Mouse (Mus musculus) heart, embryonic 15.5 days (tissue): Measurements from ENCODE around the gene Syp. TPM values are rescaled to one million over a fixed set of nuclear protein-coding genes. Genes with fewer than 3 reads are reported as not detected.
A peak's percentile ranks its signal among the peaks of the same experiment; 100 is the strongest.

Source experiments
- ATAC-seq: fragments of 200-750 bp; cut with Nextera tagmentation; replicated peaks from 2 replicates; pipeline ENCODE4 v1.8.0; 2017; ENCODE audit warnings: low read depth, moderate TSS enrichment; ENCODE audit not compliant: insufficient number of reproducible peaks, insufficient read depth, low FRiP score
- H3K27ac ChIP-seq: fragments of 300-500 bp; sonication (generic); 2 replicates; pipeline ENCODE4 v1.5.1; 2015; ENCODE audit warnings: mild to moderate bottlenecking, inconsistent platforms
- H3K27me3 ChIP-seq: fragments of 300-500 bp; sonication (generic); 2 replicates; pipeline ENCODE4 v1.6.1; 2015; ENCODE audit warnings: inconsistent platforms
- H3K36me3 ChIP-seq: fragments of 300-500 bp; sonication (generic); 2 replicates; pipeline ENCODE4 v1.6.1; 2015; ENCODE audit warnings: mild to moderate bottlenecking, inconsistent platforms
- H3K4me1 ChIP-seq: fragments of 300-500 bp; sonication (generic); replicated peaks from 2 replicates; pipeline ENCODE4 v1.6.1; 2015; ENCODE audit warnings: inconsistent platforms
- H3K4me2 ChIP-seq: fragments of 300-500 bp; sonication (generic); 2 replicates; pipeline ENCODE4 v1.6.1; 2015; ENCODE audit warnings: inconsistent platforms, mild to moderate bottlenecking, moderate library complexity
- H3K4me3 ChIP-seq: fragments of 300-500 bp; sonication (generic); 2 replicates; pipeline ENCODE4 v1.5.1; 2015; ENCODE audit warnings: mild to moderate bottlenecking, inconsistent platforms
- H3K9ac ChIP-seq: fragments of 300-500 bp; sonication (generic); 2 replicates; pipeline ENCODE4 v1.6.1; 2015; ENCODE audit warnings: mild to moderate bottlenecking, inconsistent platforms
- H3K9me3 ChIP-seq: fragments of 300-500 bp; sonication (generic); replicated peaks from 2 replicates; pipeline ENCODE4 v1.6.1; 2016; ENCODE audit warnings: inconsistent platforms
- WGBS: fragments of 180-500 bp; shearing (Covaris S2); methylation state at CpG from one replicate; pipeline ENCODE4 v1.1.7; 2015; ENCODE audit warnings: mixed read lengths; 5-methylcytosine and 5-hydroxymethylcytosine counted together
- polyA plus RNA-seq: library from polyadenylated mRNA; unstranded; fragments of >200 nt; fragmentation: Nextera tagmentation; extraction: Ambion mirVana; gene quantifications from 2 replicates; pipeline ENCODE4 v1.2.1, GENCODE M21; 2015

The Syp gene
- 0.64 and 2.8 TPM in 2 replicates for polyA plus RNA-seq

DNA sequence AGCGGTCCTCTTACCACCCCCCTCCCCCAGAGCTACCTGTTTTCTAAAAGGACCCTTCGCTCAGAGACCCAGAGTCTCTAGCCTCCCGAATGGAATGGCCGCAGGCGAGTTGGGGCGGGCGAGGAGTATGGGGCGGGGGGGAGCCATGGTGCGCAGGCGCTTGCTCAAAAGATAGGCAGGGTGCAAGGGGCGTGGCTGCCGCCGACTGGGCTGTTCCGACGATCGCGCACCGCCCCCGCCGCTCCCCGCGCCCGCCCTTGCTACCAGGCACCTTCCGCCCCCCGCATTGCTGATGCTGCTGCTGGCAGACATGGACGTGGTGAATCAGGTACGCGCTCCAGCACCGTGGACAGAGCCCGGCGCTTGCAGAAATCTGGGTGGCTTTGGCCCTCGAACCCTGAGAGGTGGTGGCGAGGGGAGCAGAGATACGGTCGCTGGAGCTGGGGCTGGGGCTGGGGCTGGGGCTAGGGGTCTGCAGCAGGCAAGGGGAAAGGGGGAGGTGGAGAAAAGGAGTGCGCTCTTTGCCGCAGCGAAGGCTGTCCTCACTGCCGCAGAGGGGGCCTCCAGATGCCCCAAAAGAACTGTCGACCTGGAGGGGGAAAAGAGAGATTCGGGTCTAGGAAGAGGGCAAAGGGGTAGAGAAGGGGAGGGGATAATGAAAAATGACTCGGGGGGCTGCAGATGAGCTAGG, at the start of gene Syp:
Gene Syp, plus strand, starts transcription at position 71 of the 691 bp plus-strand sequence.
- WGBS, result 10% methylated on average over 38 of the region's 42 CpGs
- ATAC-seq, result peak; percentile 64; the same call in 1 of the 2 replicates

DNA sequence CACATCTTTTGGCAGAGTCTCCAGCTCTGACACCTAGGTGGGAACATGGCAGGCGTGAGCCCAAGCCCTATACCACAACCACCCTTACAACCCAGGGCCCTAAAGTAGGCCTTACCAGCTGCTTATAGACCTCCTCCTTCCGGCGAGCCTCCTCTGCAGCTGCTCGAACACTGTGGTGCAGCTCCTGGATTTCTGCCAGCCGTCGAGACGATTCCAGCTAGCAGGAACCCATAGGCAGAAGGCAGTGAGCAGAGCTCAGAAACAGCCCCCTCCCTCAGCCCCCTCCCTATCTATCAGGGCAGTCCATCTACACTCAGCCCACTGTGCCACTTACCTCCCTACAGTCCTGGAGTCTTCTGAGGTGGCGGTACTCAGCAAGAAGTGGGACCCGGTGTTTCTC, 42.9 kb upstream of the Syp start:
- ATAC-seq, result no peak
- H3K4me2 ChIP-seq, result no peak overlapping the region
- H3K9me3 ChIP-seq, result no peaks in the 10 kb centered on the region
- no peak overlapping the region for H3K9ac ChIP-seq
- H3K4me3 ChIP-seq, result no peak overlapping the region
- no peaks in the 10 kb centered on the region for H3K36me3 ChIP-seq
- H3K4me1 ChIP-seq, result no peaks in the 10 kb centered on the region
- 82% methylated on average over 9 of the region's 9 CpGs for WGBS
- no peaks in the 10 kb centered on the region for H3K27me3 ChIP-seq
- no peak overlapping the region for H3K27ac ChIP-seq

More for the DNA sequence above, at the start of gene Syp:
- no peak within 1 kb of the TSS for H3K9ac ChIP-seq
- peaks cover 6% of the 10 kb centered on the region; the same call in 1 of the 2 replicates for H3K27me3 ChIP-seq
- H3K36me3 ChIP-seq, result no peaks in the 10 kb centered on the region
- no peaks in the 10 kb centered on the region for H3K9me3 ChIP-seq
- no peaks in the 10 kb centered on the region for H3K4me1 ChIP-seq
- H3K27ac ChIP-seq, result no peak within 1 kb of the TSS
- H3K4me3 ChIP-seq, result peak within 1 kb of the TSS; percentile 33
- peak within 1 kb of the TSS; percentile 53 for H3K4me2 ChIP-seq

DNA sequence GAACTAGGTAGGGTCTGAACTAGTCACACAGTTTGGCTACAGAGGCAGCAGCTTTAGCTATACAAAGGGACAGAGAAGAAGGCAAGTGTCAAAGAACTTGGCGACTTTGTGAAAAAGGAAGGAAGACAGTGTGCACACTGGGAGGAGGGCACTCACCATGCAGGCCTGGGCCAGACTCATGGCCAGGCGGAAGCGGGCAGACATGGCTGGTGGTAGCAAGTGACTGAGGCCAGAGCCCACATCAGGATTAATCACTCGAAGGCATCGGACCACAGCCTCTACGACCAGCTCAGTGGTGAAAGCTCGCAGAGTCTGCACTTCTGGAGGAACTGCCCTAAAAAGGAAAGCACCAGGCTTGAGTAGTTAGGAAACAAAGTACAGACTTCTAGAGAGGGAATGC, 34.3 kb upstream of the Syp start:
- Histone ChIP-seq H3K4me1 (peaks cover 4% of the 10 kb centered on the region; the same call in 1 of the 2 replicates), H3K9me3 (no peaks in the 10 kb centered on the region), H3K27ac (no peak overlapping the region), H3K36me3 (no peaks in the 10 kb centered on the region), H3K4me2 (no peak overlapping the region; the same call in 1 of the 2 replicates), H3K27me3 (no peaks in the 10 kb centered on the region), H3K9ac (no peak overlapping the region), H3K4me3 (peak overlapping the region; percentile 61; the same call in 1 of the 2 replicates)
- WGBS, result 77% methylated on average over 7 of the region's 7 CpGs
- no peak for ATAC-seq

DNA sequence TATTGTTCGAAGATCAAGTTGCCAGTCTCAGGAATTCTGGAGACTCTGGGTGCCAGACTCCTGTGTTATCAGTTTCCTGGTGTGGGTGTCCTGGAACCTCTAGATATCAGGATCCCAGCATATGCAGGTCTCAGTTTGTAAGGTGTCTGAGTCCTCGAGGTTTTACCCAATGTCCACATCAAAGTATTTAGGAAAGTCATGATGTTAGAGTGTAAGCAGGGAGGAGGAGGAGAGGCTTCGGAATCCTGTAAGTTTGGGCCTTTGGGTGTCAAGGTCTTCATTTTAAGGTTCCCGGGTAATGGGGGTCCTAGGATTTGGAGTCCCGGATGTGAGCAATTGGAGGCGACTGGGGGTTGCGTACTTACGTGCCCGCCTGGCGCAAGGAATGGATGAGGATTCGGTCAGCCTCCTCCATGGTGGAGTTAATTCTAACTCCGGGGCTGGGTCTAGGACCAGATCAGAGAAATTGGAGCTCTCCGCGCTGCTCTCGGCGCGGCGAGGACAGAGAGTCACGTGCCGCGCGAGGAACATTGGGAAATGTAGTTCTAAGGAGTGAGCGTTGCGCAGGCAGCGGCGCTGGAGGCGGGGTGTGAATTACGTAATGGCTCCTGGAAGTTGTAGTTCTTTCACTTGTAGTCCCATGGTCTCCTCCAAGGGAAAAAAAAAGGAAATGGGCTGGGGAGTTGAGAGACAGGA, 33.2 kb upstream of the Syp start, which contains the start of gene Ccdc22:
Gene Ccdc22, minus strand, starts transcription at position 639 of the 696 bp plus-strand sequence.
- Histone ChIP-seq H3K36me3 (no peaks in the 10 kb centered on the region), H3K9me3 (no peaks in the 10 kb centered on the region), H3K4me1 (peaks cover 4% of the 10 kb centered on the region; the same call in 1 of the 2 replicates), H3K4me2 (peak within 1 kb of the TSS; percentile 57), H3K27me3 (no peaks in the 10 kb centered on the region), H3K4me3 (peak within 1 kb of the TSS; percentile 61), H3K27ac (peak within 1 kb of the TSS; percentile 47; the same call in 1 of the 2 replicates), H3K9ac (peak within 1 kb of the TSS; percentile 50)
- whole genome bisulfite sequencing, result 18% methylated on average over 28 of the region's 28 CpGs
- peak; percentile 87 for ATAC-seq

DNA sequence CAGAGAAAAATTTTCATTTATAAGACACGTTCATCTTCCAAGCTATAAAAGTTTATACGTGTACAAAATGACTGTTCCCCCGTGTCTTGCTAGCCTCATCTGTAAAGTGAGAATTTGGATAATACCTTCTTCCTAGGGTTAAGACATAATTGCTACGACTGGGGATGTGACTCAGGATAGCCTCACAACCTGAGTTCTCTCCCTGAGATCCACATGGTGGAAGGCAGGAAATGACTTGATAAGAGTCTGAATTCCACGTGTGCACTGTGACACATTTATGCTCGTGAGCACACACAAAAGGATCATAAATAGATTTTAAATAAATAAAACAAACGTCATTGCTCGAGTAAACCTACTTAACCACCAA, 32.7 kb upstream of the Syp start:
- no peak overlapping the region for H3K4me2 ChIP-seq
- no peaks in the 10 kb centered on the region for H3K36me3 ChIP-seq
- peaks cover 4% of the 10 kb centered on the region; the same call in 1 of the 2 replicates for H3K4me1 ChIP-seq
- no peak overlapping the region for H3K9ac ChIP-seq
- H3K4me3 ChIP-seq, result no peak overlapping the region
- H3K27ac ChIP-seq, result no peak overlapping the region
- no peak for ATAC-seq
- no peaks in the 10 kb centered on the region for H3K9me3 ChIP-seq
- H3K27me3 ChIP-seq, result no peaks in the 10 kb centered on the region
- WGBS, result 29% methylated on average over 8 of the region's 8 CpGs

DNA sequence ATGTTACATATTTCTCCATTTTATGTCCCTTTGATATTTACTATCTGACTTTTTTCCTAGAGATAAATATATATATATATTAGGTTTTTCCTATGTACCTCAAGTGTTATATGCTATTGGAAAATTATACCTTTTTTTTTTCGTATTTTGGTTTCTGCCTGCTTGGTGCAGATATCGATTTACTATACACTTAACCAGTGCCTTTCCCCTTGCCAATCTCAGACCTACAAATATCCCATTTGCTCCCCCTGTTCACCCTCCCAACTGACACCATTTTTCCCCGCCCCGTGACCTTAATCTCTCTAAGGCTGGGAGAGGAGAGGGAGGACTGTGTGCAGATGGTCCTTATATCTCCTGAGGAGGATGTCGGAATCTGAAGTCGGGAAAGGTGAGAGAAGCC, 31.5 kb upstream of the Syp start, which contains the start of gene Cacna1f:
Gene Cacna1f, plus strand, starts transcription at position 301 of the 400 bp plus-strand sequence.
- Histone ChIP-seq H3K36me3 (no peaks in the 10 kb centered on the region), H3K9ac (no peak within 1 kb of the TSS), H3K4me3 (no peak within 1 kb of the TSS), H3K27ac (no peak within 1 kb of the TSS), H3K9me3 (no peaks in the 10 kb centered on the region), H3K4me2 (no peak within 1 kb of the TSS), H3K27me3 (no peaks in the 10 kb centered on the region), H3K4me1 (peaks cover 4% of the 10 kb centered on the region; the same call in 1 of the 2 replicates)
- no peak for ATAC-seq
- 57% methylated on average over 6 of the region's 6 CpGs for WGBS

DNA sequence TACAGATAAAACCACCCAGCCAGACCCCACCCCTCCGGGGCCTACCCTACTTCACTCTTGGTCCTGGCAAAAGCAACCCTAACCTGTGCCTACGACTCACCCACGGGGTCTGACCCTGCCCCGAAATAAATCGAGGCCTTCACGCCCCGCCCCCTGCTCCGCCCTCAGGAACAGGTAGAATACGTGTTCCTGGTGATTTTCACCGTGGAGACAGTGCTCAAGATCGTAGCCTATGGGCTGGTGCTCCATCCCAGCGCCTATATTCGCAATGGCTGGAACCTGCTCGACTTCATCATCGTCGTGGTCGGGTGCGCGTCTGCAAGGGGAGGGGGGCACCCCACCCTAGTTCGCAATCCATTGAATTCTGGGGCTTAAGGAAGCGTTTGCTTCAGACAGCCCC, 28.2 kb upstream of the Syp start:
- ATAC-seq, result no peak
- no peaks in the 10 kb centered on the region for H3K9me3 ChIP-seq
- H3K36me3 ChIP-seq, result no peaks in the 10 kb centered on the region
- H3K27ac ChIP-seq, result no peak overlapping the region
- H3K4me3 ChIP-seq, result peak overlapping the region; percentile 48
- no peak overlapping the region for H3K9ac ChIP-seq
- 20% methylated on average over 21 of the region's 21 CpGs for WGBS
- H3K4me2 ChIP-seq, result peak overlapping the region; percentile 78
- no peaks in the 10 kb centered on the region for H3K4me1 ChIP-seq
- H3K27me3 ChIP-seq, result no peaks in the 10 kb centered on the region

DNA sequence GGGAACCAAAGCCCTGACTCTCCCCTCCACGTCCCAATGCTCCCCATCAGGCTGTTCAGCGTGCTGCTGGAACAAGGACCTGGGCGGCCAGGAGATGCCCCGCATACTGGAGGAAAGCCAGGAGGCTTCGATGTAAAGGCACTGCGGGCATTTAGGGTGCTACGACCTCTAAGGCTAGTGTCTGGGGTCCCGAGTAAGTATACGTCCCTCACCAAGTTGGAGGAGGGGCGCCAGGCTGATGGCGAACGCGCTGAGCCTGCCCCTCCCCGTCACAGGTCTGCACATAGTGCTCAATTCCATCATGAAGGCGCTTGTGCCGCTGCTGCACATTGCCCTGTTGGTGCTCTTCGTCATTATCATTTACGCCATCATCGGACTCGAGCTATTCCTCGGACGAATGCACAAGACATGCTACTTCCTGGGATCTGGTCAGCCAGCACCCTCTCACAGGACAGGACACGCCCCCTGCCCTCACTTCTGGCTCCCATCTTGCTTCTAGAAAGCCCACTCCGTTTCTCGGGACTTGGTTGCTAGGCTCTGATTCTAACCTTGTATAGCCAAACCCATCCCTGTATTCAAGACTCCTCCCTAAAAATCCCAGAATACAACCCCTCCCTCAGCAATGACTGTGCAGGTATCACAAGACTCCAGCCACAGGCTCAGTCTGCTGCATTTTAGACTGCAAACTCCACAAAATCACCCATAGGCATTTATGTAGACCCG, 27.6 kb upstream of the Syp start:
- Histone ChIP-seq H3K4me1 (no peaks in the 10 kb centered on the region), H3K9ac (0 out of 2 replicates have a peak overlapping the region, but pooled peaks have one; percentile 21), H3K27me3 (no peaks in the 10 kb centered on the region), H3K9me3 (no peaks in the 10 kb centered on the region), H3K4me2 (peak overlapping the region; percentile 78), H3K4me3 (peak overlapping the region; percentile 48), H3K27ac (no peak overlapping the region), H3K36me3 (no peaks in the 10 kb centered on the region)
- ATAC-seq, result no peak
- WGBS, result 18% methylated on average over 26 of the region's 26 CpGs

DNA sequence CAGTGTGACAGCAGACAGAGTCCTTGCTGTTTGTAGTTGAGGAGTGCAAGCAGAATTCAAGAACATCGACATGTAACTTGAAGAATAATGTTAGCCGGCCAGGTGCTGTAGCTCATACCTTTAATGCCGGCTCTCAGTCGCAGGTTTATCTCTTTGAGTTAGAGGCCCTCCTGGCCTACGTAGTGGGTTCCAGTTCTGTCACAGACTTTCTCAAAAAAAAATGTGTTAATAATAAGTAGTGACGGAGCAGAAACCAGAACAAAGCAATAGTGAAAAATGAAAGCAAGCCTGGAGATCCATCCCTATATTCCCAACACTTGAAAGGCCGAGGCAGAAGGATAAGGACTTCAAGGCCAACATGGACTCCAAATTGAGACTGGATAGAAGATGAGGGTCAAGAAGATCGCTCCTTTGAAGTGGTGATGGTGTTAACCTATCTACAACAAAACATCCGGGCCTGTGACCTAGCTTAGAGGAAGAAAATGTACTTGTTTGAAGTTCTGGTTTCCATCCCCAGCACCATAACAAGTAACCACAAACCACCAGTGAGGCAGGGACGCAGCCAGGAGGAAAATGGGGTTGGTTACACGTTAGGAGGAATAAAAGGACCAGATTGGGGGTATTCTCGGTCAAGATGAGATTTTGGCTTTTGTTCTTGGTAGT, 20.3 kb upstream of the Syp start:
- Histone ChIP-seq H3K9me3 (no peaks in the 10 kb centered on the region), H3K27me3 (no peaks in the 10 kb centered on the region), H3K4me3 (no peak overlapping the region), H3K36me3 (no peaks in the 10 kb centered on the region), H3K4me1 (no peaks in the 10 kb centered on the region), H3K4me2 (no peak overlapping the region), H3K27ac (no peak overlapping the region), H3K9ac (no peak overlapping the region)
- WGBS, result 73% methylated on average over 12 of the region's 12 CpGs
- ATAC-seq, result no peak

DNA sequence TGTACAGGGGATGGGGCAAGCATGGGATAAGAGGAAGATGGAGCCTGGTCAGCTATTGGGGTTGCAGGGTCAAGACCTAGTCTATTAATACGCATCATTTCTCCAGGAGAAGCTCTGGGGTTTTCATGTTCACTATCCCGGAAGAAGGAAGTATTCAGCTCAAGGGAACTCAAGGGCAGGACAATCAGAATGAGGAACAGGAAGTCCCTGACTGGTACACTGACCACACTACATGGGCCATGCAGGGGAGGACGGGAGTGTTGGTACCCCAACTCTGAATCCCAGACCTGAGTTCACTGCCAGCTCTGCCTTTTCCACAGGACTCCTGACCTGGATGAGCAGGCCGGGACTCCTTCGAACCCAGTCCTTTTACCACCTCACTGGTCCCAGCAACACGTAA, 5.7 kb upstream of the Syp start:
- Histone ChIP-seq H3K4me2 (no peak overlapping the region), H3K4me3 (no peak overlapping the region), H3K27me3 (no peaks in the 10 kb centered on the region), H3K36me3 (no peaks in the 10 kb centered on the region), H3K9me3 (no peaks in the 10 kb centered on the region), H3K9ac (no peak overlapping the region), H3K4me1 (no peaks in the 10 kb centered on the region), H3K27ac (no peak overlapping the region)
- WGBS, result 79% methylated on average over 6 of the region's 6 CpGs
- ATAC-seq, result no peak

DNA sequence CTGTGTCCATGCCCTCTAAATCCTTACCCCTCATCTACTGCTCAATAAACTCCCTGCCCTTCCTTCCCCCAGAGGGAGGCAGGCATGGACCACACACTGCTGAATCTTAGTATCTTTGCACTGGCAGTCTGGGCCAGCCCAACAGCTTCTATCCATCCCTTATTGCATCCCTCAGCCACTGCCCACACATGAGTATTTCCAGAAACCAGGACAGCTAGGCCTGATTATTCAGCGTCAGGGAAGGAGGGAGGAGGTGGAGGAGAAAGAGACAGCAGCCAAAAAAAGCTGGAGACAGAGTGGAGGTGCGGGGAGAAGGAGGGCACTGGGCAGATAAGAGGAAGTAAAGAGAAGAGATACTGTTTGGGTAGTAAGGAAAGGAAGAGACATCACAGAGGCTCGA, 3.2 kb upstream of the Syp start:
- no peaks in the 10 kb centered on the region for H3K27me3 ChIP-seq
- ATAC-seq, result no peak
- 36% methylated on average over 3 of the region's 3 CpGs for WGBS

More for the DNA sequence above, 3.2 kb upstream of the Syp start:
- Histone ChIP-seq H3K4me3 (no peak overlapping the region), H3K4me1 (no peaks in the 10 kb centered on the region), H3K27ac (no peak overlapping the region), H3K4me2 (no peak overlapping the region), H3K9ac (no peak overlapping the region), H3K9me3 (no peaks in the 10 kb centered on the region), H3K36me3 (no peaks in the 10 kb centered on the region)
